Mouse (Mus musculus): Measurements from ENCODE around the gene Kif3b. TPM values are rescaled to one million over a fixed set of nuclear protein-coding genes. Genes with fewer than 3 reads are reported as not detected.
"Not testable (repeated sequence)": the region's sequence is repeated elsewhere in the genome, so short reads cannot be mapped to it uniquely, and the experiment has no call there.

Gene Kif3b
- polyA plus RNA-seq, 1 experiment = 0.05 TPM

DNA sequence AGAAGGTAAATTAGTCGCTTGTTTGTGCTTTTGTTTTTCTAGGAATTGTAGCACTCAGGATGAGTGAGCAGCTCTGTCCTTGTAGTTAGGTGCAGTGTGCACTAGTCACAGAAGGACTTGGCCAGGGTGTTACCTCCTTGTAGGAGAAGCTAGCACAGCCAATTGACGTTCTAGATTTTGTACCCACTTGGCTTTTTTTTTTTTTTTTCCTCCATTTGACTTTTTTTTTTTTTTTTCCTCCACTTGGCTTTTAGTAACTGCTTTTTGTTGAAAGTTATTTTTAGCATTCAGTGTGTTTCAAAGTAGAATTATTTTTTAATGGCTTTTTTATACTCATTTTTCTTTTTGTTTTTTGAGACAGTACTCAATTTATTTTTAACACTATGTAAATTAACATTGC is 63.4 kb downstream of the Kif3b start:
- Histone ChIP-seq H3K27me3 (ENCODE audit: control insufficient read depth) (no peaks in the 10 kb centered on the region), H3K36me3 (ENCODE audit: control insufficient read depth) (peaks cover 92% of the 10 kb centered on the region), H3K9me3 (ENCODE audit: control insufficient read depth, low read length) (no peaks in the 10 kb centered on the region), H3K4me1 (ENCODE audit: control insufficient read depth) (peaks cover 26% of the 10 kb centered on the region), H3K4me3 (replicated peaks) (no peak overlapping the region)
- TF ChIP-seq TAL1 (IDR thresholded peaks at IDR 0.05; ENCODE audit: low read length) (no peak), GATA1 (IDR thresholded peaks at IDR 0.05; ENCODE audit: low read length) (no peak)

DNA sequence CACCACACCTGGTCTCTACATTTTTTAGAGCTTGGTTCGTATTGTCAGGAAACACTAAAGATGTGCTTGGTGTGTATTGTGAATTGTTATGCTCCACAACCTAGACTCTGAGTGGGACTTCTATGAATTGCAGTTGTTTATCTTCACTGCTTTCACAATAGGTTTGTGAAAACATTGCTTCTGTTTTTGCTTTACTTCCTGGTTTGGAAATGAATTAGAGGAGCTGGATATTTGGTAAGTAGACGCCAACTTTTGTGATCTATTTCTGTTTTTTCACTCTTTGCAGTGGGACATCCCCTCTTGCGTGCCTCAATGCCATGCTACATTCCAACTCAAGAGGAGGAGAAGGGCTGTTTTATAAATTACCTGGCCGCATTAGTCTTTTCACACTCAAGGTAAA is 65.6 kb downstream of the Kif3b start:
- Histone ChIP-seq H3K4me1 (ENCODE audit: control insufficient read depth) (peaks cover 12% of the 10 kb centered on the region), H3K4me3 (replicated peaks) (no peak overlapping the region), H3K9me3 (ENCODE audit: control insufficient read depth, low read length) (no peaks in the 10 kb centered on the region), H3K27me3 (ENCODE audit: control insufficient read depth) (no peaks in the 10 kb centered on the region), H3K36me3 (ENCODE audit: control insufficient read depth) (peaks cover 92% of the 10 kb centered on the region)
- TF ChIP-seq GATA1 (IDR thresholded peaks at IDR 0.05; ENCODE audit: low read length) (no peak), TAL1 (IDR thresholded peaks at IDR 0.05; ENCODE audit: low read length) (no peak)

DNA sequence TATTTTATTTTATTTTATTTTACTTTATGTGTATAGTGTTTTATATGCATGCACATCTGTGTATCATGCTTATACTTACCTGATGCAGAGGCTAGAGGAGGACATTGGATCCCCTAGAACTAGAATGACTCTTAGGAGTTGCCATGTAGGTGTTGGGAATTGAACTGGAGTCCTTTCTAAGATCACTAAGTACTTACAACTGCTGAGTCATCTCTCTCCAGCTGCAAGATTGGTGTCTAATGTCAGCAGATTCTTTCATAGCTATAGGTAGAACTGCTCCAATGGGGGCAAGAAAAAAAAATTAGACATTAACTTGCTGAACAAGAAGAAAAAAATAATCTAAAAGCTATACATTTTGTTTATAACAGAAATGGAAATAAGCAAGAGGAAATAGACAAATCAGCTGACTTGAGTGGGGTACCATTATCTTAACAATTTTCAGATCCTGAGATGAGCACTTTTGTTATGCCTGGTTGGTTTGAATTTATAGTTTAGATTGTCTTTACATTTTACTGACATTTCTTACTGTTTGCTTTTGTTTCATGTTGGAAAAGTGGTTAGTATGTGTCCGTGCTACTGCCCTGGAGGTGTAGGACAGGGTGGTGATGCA is 70.0 kb downstream of the Kif3b start:
- H3K27me3 ChIP-seq (ENCODE audit: control insufficient read depth) = no peaks in the 10 kb centered on the region
- H3K4me3 ChIP-seq (replicated peaks) = no peak overlapping the region
- TF ChIP-seq TAL1 (IDR thresholded peaks at IDR 0.05; ENCODE audit: low read length) (no peak), GATA1 (IDR thresholded peaks at IDR 0.05; ENCODE audit: low read length) (no peak)
- peaks cover 9% of the 10 kb centered on the region for H3K4me1 ChIP-seq (ENCODE audit: control insufficient read depth)
- peaks cover 92% of the 10 kb centered on the region for H3K36me3 ChIP-seq (ENCODE audit: control insufficient read depth)
- H3K9me3 ChIP-seq (ENCODE audit: control insufficient read depth, low read length) = no peaks in the 10 kb centered on the region

DNA sequence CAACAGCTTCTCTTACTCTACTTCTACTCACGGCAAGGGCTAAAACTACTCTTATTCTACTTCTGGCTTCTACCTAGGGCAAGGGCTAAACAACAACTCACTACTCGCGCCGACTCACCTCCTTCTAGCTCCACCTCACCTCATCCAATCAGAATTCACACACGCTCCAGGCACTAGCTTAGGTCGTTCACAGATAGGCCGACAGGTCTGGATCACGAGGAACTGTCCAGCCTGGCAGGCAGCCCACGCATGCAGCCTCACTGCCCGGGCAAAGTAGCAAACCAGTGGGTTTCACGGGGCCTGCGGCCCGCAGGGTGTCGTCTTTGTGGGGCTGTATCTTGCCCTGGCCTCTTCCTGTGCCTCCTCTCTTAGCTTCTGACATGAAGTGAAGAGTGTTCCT is 73.3 kb downstream of the Kif3b start:
- H3K4me3 ChIP-seq (replicated peaks); H3K4me1 ChIP-seq (ENCODE audit: control insufficient read depth); H3K9me3 ChIP-seq (ENCODE audit: control insufficient read depth, low read length); H3K27me3 ChIP-seq (ENCODE audit: control insufficient read depth): not testable (repeated sequence)
- peaks cover 91% of the 10 kb centered on the region for H3K36me3 ChIP-seq (ENCODE audit: control insufficient read depth)

DNA sequence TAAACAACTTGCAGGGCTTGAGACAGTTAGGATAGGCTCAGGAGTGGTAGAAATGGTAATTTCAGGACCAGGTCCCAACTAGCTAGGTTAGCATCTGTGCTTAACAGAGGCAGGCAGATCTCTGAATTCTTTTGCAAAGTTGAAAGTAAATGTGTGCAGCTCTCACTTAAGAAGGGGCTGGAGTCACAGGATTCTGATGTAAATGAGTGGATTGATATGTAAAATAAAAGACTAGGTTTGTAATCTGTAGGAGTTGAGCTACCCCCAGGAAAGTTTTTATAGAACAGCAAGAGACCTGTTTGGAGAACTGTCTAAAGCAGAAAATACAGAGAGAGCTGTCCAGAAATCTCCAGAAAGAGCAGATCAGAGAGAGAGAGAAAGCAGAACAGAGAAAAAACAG is 79.7 kb downstream of the Kif3b start:
- Histone ChIP-seq H3K27me3 (ENCODE audit: control insufficient read depth) (no peaks in the 10 kb centered on the region), H3K4me1 (ENCODE audit: control insufficient read depth) (peaks cover 2% of the 10 kb centered on the region; the same call in 1 of the 2 replicates), H3K4me3 (replicated peaks) (no peak overlapping the region), H3K9me3 (ENCODE audit: control insufficient read depth, low read length) (no peaks in the 10 kb centered on the region), H3K36me3 (ENCODE audit: control insufficient read depth) (peaks cover 73% of the 10 kb centered on the region)
- no peak for TF ChIP-seq TAL1 (IDR thresholded peaks at IDR 0.05; ENCODE audit: low read length)
- TF ChIP-seq GATA1 (IDR thresholded peaks at IDR 0.05; ENCODE audit: low read length) = no peak

DNA sequence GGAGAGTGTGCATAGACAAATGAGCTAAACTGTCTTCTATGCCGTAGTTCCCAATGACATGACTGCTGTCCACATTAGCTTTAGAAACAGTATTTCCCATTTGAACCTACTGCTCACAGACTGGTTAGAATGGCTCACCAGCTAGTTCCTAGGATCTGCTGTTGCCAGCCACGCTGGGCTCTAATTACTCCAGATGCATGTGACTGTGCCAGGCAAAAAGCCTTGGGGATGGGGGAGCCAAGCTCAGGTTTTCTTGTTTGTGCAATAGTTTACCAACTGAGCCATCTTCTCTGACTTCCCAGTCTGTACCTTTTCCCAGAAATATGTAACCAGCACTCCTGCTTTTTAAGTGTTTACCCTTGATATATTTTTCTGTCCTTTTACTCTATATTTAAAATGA is 84.2 kb downstream of the Kif3b start:
- H3K36me3 ChIP-seq (ENCODE audit: control insufficient read depth) = peaks cover 67% of the 10 kb centered on the region
- no peaks in the 10 kb centered on the region for H3K27me3 ChIP-seq (ENCODE audit: control insufficient read depth)
- H3K4me1 ChIP-seq (ENCODE audit: control insufficient read depth) = peaks cover 9% of the 10 kb centered on the region
- no peak overlapping the region for H3K4me3 ChIP-seq (replicated peaks)
- TF ChIP-seq GATA1 (IDR thresholded peaks at IDR 0.05; ENCODE audit: low read length) (no peak), TAL1 (IDR thresholded peaks at IDR 0.05; ENCODE audit: low read length) (no peak)
- H3K9me3 ChIP-seq (ENCODE audit: control insufficient read depth, low read length) = no peaks in the 10 kb centered on the region

DNA sequence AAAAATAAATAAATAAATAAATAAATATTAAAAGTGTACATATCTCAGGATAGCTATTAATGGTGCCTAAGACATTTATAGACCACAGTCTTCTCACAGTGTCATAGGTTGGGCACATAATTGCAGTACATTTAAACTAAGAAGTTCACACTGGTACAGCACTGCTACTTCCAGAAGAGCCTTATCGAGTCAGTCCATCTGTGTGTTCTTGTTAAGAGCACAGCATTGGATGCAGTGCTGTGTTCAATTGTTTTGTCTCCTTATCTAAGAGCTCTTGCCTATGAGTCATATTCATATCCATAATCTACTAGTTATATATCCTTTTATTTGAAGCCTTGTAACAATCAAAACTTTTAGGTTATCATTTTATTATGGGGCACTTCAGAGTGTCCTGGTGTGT is 89.3 kb downstream of the Kif3b start:
- Histone ChIP-seq H3K4me3 (replicated peaks) (no peak overlapping the region), H3K9me3 (ENCODE audit: control insufficient read depth, low read length) (no peaks in the 10 kb centered on the region), H3K36me3 (ENCODE audit: control insufficient read depth) (peaks cover 85% of the 10 kb centered on the region), H3K4me1 (ENCODE audit: control insufficient read depth) (peaks cover 7% of the 10 kb centered on the region), H3K27me3 (ENCODE audit: control insufficient read depth) (no peaks in the 10 kb centered on the region)
- TF ChIP-seq TAL1 (IDR thresholded peaks at IDR 0.05; ENCODE audit: low read length) = no peak
- TF ChIP-seq GATA1 (IDR thresholded peaks at IDR 0.05; ENCODE audit: low read length) = no peak

Other genes with a start within 250 kb of the Kif3b start
- gene Ccm2l, start 225.5 kb upstream of the Kif3b start, polyA plus RNA-seq (2012) = 0.02 TPM in 1 of 2 replicates, not detected in the other
- 0.09 and 0.13 TPM in 2 replicates for gene Hck, start 182.9 kb upstream of the Kif3b start, polyA plus RNA-seq (2012)
- 2.4 and 2.8 TPM in 2 replicates for gene Tm9sf4, start 130.1 kb upstream of the Kif3b start, polyA plus RNA-seq (2012)
- 0.14 and 0.16 TPM in 2 replicates for gene Tspyl3, start 66.0 kb upstream of the Kif3b start, polyA plus RNA-seq (2012)
- 2.2 and 2.3 TPM in 2 replicates for gene Plagl2, start 50.0 kb upstream of the Kif3b start, polyA plus RNA-seq (2012)
- 0.58 and 0.97 TPM in 2 replicates for gene Pofut1, start 49.9 kb upstream of the Kif3b start, polyA plus RNA-seq (2012)
- gene Asxl1, start 54.4 kb downstream of the Kif3b start, polyA plus RNA-seq (2012) = 0.57 and 0.97 TPM in 2 replicates
- not detected in 2 replicates for gene 4930404H24Rik, start 201.4 kb downstream of the Kif3b start, polyA plus RNA-seq (2012)
- gene Nol4l, start 238.6 kb downstream of the Kif3b start, polyA plus RNA-seq (2012) = 0.99 and 1.1 TPM in 2 replicates

Measured in erythroblast, embryonic 14.5 days (primary cell).